Mouse (Mus musculus) megakaryocyte, embryonic 14.5 days (primary cell): ENCODE data around the gene Pes1. TPM values are rescaled to one million over a fixed set of nuclear protein-coding genes. Genes with fewer than 3 reads are reported as not detected.
"Not testable (repeated sequence)": the region's sequence is repeated elsewhere in the genome, so short reads cannot be mapped to it uniquely, and the experiment has no call there.

Experiments used
- H3K27me3 ChIP-seq: replicated peaks from 2 replicates; pipeline ENCODE3; 2012; ENCODE audit warnings: inconsistent platforms
- H3K36me3 ChIP-seq: replicated peaks from 2 replicates; pipeline ENCODE3; 2012; ENCODE audit warnings: low read length, inconsistent platforms, mixed read lengths
- H3K4me1 ChIP-seq: 2 replicates; pipeline ENCODE4 v1.6.1; 2012; ENCODE audit warnings: inconsistent platforms
- H3K4me3 ChIP-seq: replicated peaks from 2 replicates; pipeline ENCODE3; 2012; ENCODE audit warnings: moderate library complexity, mild to moderate bottlenecking, inconsistent platforms
- H3K9me3 ChIP-seq: 2 replicates; pipeline ENCODE4 v1.6.1; 2012; ENCODE audit warnings: inconsistent platforms
- FLI1 ChIP-seq: IDR thresholded peaks from 2 replicates; pipeline ENCODE4 v1.6.1; 2012; ENCODE audit warnings: low read length, inconsistent platforms, mixed read lengths
- GATA1 ChIP-seq: IDR thresholded peaks from 3 replicates; pipeline ENCODE4 v1.6.1; 2012; ENCODE audit warnings: mixed read lengths, low read length, inconsistent platforms, borderline replicate concordance
- polyA plus RNA-seq: library from polyadenylated mRNA; stranded (reverse); fragments of >175 nt; gene quantifications from 2 replicates; pipeline ENCODE4 v1.2.3, GENCODE M21; 2012; ENCODE audit warnings: low replicate concordance; ENCODE audit not compliant: insufficient read depth

Pes1 gene
- polyA plus RNA-seq, 1 experiment: 39.9 TPM

GRCm38 (mm10) chr11:3999547-3999946, 35.8 kb downstream of the Pes1 start:
- TF ChIP-seq FLI1 (no peak), GATA1 (no peak)
- Histone ChIP-seq H3K9me3 (peaks cover 19% of the 10 kb centered on the region), H3K36me3 (no peaks in the 10 kb centered on the region), H3K4me1 (peaks cover 17% of the 10 kb centered on the region), H3K4me3 (no peak overlapping the region), H3K27me3 (peaks cover 53% of the 10 kb centered on the region)

DNA sequence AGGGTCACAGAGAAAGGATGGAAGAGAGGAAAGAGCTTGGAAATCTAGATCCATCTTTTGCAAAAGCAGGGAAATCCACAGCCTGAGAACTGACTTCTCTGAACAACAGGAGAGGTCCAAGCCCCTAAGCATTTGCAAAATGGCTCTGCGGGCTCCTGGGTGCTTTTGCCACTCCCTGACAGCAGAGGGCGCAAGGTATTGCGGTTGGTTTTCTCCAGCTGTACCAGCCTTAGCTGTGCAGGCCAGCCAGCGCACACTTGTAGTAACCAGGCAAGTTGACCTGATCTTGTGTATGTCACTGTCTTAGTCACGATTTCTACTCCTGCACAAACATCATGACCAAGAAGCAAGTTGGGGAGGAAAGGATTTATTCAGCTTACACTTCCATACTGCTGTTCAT, 37.8 kb downstream of the Pes1 start:
- Histone ChIP-seq H3K27me3 (peaks cover 57% of the 10 kb centered on the region), H3K9me3 (peaks cover 19% of the 10 kb centered on the region), H3K36me3 (no peaks in the 10 kb centered on the region), H3K4me3 (peak overlapping the region; percentile 1), H3K4me1 (peaks cover 20% of the 10 kb centered on the region)
- TF ChIP-seq FLI1: no peak
- no peak for TF ChIP-seq GATA1

DNA sequence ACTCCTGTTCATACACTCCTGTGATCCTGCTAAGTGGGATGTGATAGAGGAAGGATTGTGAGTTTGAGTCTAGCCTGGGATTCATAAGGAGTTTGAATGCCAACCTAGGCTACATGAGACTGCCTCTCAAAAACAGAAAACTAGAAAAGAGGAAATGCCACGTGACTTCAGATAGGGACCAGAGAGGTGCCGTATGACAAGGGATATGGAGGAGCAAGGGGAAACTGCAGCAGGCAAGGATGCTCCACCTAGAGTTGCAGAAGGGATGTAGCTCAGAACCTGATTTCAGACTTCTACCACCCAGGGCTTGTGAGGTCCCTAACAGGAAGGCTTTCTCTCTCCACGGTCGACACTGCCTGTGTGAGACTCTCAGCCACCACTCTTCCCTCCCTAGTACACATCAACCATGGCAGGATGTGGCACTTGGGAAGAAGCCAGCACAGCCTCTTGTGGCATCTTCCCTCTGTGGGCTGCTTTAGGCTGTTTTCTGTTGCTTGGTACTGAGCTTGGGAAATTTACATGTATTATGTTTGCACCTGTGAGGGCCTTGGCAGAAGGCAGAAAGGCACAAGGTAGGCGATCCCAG, 41.5 kb downstream of the Pes1 start:
- peaks cover 42% of the 10 kb centered on the region for H3K27me3 ChIP-seq
- H3K4me3 ChIP-seq: no peak overlapping the region
- TF ChIP-seq FLI1 (no peak), GATA1 (no peak)
- H3K9me3 ChIP-seq: 0 out of 2 replicates have a peak, but pooled peaks cover 3% of the 10 kb centered on the region
- peaks cover 23% of the 10 kb centered on the region for H3K4me1 ChIP-seq
- H3K36me3 ChIP-seq: no peaks in the 10 kb centered on the region

DNA sequence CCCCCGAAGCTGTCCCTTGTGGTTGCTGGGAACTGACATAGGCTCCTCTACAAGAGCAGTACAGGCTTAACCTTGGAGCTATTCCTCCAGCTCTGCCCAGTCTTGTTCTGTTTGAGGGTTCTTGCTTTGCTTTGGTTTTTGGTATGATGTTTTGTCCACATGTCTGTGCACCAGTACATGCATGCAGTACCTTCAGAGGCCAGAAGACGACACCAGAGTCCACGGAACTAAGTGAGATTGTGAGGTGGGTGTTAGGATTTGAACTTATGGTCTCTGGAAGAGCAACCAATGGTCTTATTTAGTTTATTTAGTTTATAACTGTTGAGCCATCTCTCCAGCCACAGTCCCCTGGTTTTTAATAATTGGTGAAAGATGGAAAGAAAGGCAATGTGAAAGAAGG, 42.7 kb downstream of the Pes1 start:
- no peaks in the 10 kb centered on the region for H3K36me3 ChIP-seq
- H3K4me1 ChIP-seq: peaks cover 23% of the 10 kb centered on the region
- peaks cover 44% of the 10 kb centered on the region for H3K27me3 ChIP-seq
- no peak for TF ChIP-seq FLI1
- TF ChIP-seq GATA1: no peak
- H3K4me3 ChIP-seq: no peak overlapping the region
- H3K9me3 ChIP-seq: peaks cover 13% of the 10 kb centered on the region

DNA sequence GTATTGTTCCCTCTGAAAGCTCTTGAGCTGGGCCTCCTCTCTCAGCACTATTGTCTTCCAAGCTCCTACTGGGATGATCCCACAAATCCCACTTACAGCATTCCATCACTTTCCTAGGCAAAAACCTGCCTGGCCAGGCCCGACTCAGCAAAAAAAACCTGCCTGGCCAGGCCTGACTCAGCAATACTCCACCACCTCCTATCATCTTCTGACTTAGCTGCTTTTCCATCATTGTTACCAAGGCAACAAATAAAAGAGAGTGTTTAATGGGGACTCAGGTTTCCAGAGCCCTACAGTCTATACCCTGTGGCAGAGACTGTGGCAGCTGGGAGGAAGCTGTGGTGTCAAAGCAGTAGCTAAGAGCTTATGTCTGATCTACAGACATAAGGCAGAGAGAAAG, 48.8 kb downstream of the Pes1 start:
- Histone ChIP-seq H3K4me1 (peaks cover 6% of the 10 kb centered on the region), H3K36me3 (no peaks in the 10 kb centered on the region), H3K4me3 (no peak overlapping the region), H3K27me3 (peaks cover 27% of the 10 kb centered on the region), H3K9me3 (peaks cover 43% of the 10 kb centered on the region)
- no peak for TF ChIP-seq GATA1

- H3K4me1 ChIP-seq, H3K4me3 ChIP-seq, H3K36me3 ChIP-seq: not testable (repeated sequence)
- Histone ChIP-seq H3K9me3 (peaks cover 36% of the 10 kb centered on the region), H3K27me3 (peaks cover 12% of the 10 kb centered on the region)
These were observed 52.0 kb downstream of the Pes1 start for GRCm38 (mm10) chr11:4015796-4016195.

DNA sequence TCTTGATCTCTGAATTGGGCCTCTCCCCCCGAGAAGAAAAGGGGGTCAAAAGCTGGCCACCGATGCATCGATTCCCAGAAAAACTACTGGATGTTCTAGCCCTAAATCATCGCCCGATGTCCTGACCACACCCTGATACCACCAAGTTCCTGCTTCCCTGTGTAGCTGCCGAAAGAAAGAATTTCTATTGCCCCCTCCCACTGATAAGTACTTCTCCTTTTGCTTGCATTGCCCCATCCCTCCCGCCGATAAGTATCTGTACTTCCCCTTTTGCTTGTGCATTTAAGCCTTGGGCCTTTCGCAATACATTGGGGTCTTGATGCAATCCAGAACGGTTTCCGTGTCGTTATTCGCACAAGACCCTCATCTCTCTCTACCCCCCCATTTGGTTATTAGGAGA, 58.3 kb downstream of the Pes1 start:
- H3K27me3 ChIP-seq, H3K36me3 ChIP-seq, H3K4me3 ChIP-seq, H3K4me1 ChIP-seq: not testable (repeated sequence)
- peaks cover 25% of the 10 kb centered on the region for H3K9me3 ChIP-seq

GRCm38 (mm10) chr11:4023321-4023720, 59.5 kb downstream of the Pes1 start:
- H3K27me3 ChIP-seq: peaks cover 10% of the 10 kb centered on the region
- H3K4me3 ChIP-seq: no peak overlapping the region
- H3K9me3 ChIP-seq: peaks cover 21% of the 10 kb centered on the region
- H3K4me1 ChIP-seq: no peaks in the 10 kb centered on the region
- H3K36me3 ChIP-seq: no peaks in the 10 kb centered on the region
- no peak for TF ChIP-seq GATA1
- no peak for TF ChIP-seq FLI1

- H3K36me3 ChIP-seq: no peaks in the 10 kb centered on the region
- H3K27me3 ChIP-seq: peaks cover 21% of the 10 kb centered on the region
- H3K4me1 ChIP-seq: no peaks in the 10 kb centered on the region
- H3K9me3 ChIP-seq: peaks cover 20% of the 10 kb centered on the region
- no peak overlapping the region for H3K4me3 ChIP-seq
- no peak for TF ChIP-seq GATA1
- no peak for TF ChIP-seq FLI1
These were observed 63.3 kb downstream of the Pes1 start for GRCm38 (mm10) chr11:4027066-4027465.

- Histone ChIP-seq H3K27me3 (peaks cover 22% of the 10 kb centered on the region), H3K36me3 (no peaks in the 10 kb centered on the region), H3K4me1 (no peaks in the 10 kb centered on the region), H3K9me3 (peaks cover 13% of the 10 kb centered on the region), H3K4me3 (no peak overlapping the region)
- no peak for TF ChIP-seq GATA1
- TF ChIP-seq FLI1: no peak
These were observed 64.0 kb downstream of the Pes1 start for GRCm38 (mm10) chr11:4027561-4028334.

DNA sequence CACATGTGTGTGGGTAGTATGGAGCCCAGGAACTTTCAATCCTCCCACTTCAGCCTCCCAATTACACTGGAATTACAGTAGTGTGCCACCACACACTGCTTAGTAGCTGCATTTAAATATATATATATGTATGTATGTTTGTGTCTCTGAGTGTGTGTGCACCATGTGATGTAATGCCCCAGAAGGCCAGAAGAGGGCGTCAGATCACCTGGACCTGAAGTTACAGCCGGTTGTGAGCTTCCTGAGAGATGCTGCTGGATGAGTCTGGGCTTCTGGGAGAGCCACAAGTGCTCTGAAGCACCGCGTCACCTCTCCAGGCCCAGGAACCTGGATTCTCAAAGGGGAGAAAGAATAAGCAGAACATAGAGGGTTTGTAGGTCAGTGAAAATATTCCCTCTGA, 65.6 kb downstream of the Pes1 start:
- Histone ChIP-seq H3K4me1 (no peaks in the 10 kb centered on the region), H3K27me3 (peaks cover 22% of the 10 kb centered on the region), H3K9me3 (no peaks in the 10 kb centered on the region), H3K36me3 (no peaks in the 10 kb centered on the region), H3K4me3 (no peak overlapping the region)
- TF ChIP-seq FLI1: no peak
- TF ChIP-seq GATA1: no peak

Other genes starting within 250 kb of the Pes1 start
- 0.31 and 1.4 TPM in 2 replicates for gene Osbp2, start 100.1 kb upstream of the Pes1 start, polyA plus RNA-seq
- 0.15 TPM in 1 of 2 replicates, not detected in the other for gene 4921536K21Rik, start 68.9 kb upstream of the Pes1 start, polyA plus RNA-seq
- gene Dusp18, start 68.7 kb upstream of the Pes1 start, polyA plus RNA-seq: 0.70 TPM in 1 of 2 replicates, not detected in the other
- 11.8 and 25.3 TPM in 2 replicates for gene Slc35e4, start 49.3 kb upstream of the Pes1 start, polyA plus RNA-seq
- gene Tcn2, start 31.8 kb upstream of the Pes1 start, polyA plus RNA-seq: 2.7 and 9.7 TPM in 2 replicates
- gene 4930556J24Rik, start 12.8 kb downstream of the Pes1 start, polyA plus RNA-seq: not detected in 2 replicates
- not detected in 2 replicates for gene Gal3st1, start 19.7 kb downstream of the Pes1 start, polyA plus RNA-seq
- not detected in 2 replicates for gene Sec14l4, start 67.5 kb downstream of the Pes1 start, polyA plus RNA-seq
- not detected in 2 replicates for gene Sec14l3, start 100.9 kb downstream of the Pes1 start, polyA plus RNA-seq
- gene Mtfp1, start 131.5 kb downstream of the Pes1 start, polyA plus RNA-seq: 5.1 and 10.8 TPM in 2 replicates
- 12.4 and 22.6 TPM in 2 replicates for gene Sec14l2, start 159.4 kb downstream of the Pes1 start, polyA plus RNA-seq
- gene Rnf215, start 171.2 kb downstream of the Pes1 start, polyA plus RNA-seq: 9.1 and 9.7 TPM in 2 replicates
- gene Ccdc157, start 196.3 kb downstream of the Pes1 start, polyA plus RNA-seq: 0.56 and 2.1 TPM in 2 replicates
- 43.3 and 56.7 TPM in 2 replicates for gene Sf3a1, start 196.4 kb downstream of the Pes1 start, polyA plus RNA-seq
- 8.1 and 15.8 TPM in 2 replicates for gene Tbc1d10a, start 222.8 kb downstream of the Pes1 start, polyA plus RNA-seq